Mouse (Mus musculus): Measurements from ENCODE around the gene Tmem178b. TPM values are rescaled to one million over a fixed set of nuclear protein-coding genes. Genes with fewer than 3 reads are reported as not detected.

The Tmem178b gene
- total and polyA plus RNA-seq, 3 experiments, result 0.16 TPM; not detected in 2

DNA sequence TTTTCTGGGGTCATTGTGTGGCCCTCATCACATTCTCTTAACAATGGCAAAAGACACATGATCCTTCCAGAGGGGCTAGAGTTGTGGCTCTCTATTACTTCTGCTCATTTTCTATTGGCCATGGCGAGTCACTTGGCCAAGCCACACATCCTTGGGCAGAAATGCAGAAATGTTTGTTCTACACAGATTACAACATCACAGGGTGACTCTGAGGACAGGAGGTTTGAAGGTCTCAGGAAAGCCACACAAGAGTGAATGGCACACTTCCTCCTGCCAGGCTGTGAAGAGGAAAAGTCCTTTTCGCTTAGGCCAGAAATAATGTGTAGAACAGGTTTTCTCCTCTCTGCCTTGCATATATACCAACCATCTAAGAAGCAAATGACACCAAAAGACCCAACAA is 82.1 kb downstream of the Tmem178b start:
- Histone ChIP-seq H3K36me3 (replicated peaks) (no peaks in the 10 kb centered on the region), H3K27me3 (ENCODE audit: insufficient read depth, low read length) (no peaks in the 10 kb centered on the region), H3K4me3 (ENCODE audit: low read depth, low read length) (no peak overlapping the region), H3K4me1 (ENCODE audit: insufficient read depth, low read depth, low read length) (no peaks in the 10 kb centered on the region), H3K9me3 (replicated peaks) (no peaks in the 10 kb centered on the region)
- TF ChIP-seq CTCF (IDR thresholded peaks at IDR 0.05; ENCODE audit: low read depth, low read length), result no peak
- no peak for TF ChIP-seq GATA2 (IDR thresholded peaks at IDR 0.05; ENCODE audit: borderline replicate concordance, low read depth, low read length)
- no peak for DNase-seq (ENCODE audit: low spot score)
- no peak for ATAC-seq (ENCODE audit: extremely low read depth, insufficient number of reproducible peaks, low FRiP score, poor library complexity, severe bottlenecking)

GRCm38 (mm10) chr6:39964606-39965005 is 91.5 kb downstream of the Tmem178b start:
- TF ChIP-seq POLR2AphosphoS5 (IDR thresholded peaks at IDR 0.05; ENCODE audit: insufficient replicate concordance, low read depth, low read length) (no peak), GATA1 (IDR thresholded peaks at IDR 0.05; ENCODE audit: borderline replicate concordance, low read length) (no peak), TAL1 (conservative IDR thresholded peaks at IDR 0.05; ENCODE audit: low read depth, low read length) (no peak), CTCF (IDR thresholded peaks at IDR 0.05; ENCODE audit: low read depth, low read length) (no peak), GATA2 (IDR thresholded peaks at IDR 0.05; ENCODE audit: borderline replicate concordance, low read depth, low read length) (no peak)
- no peak overlapping the region for H3K4me3 ChIP-seq (ENCODE audit: low read depth, low read length)
- H3K36me3 ChIP-seq (replicated peaks), result no peaks in the 10 kb centered on the region
- H3K9me3 ChIP-seq (replicated peaks), result no peaks in the 10 kb centered on the region
- no peak for ATAC-seq (ENCODE audit: extremely low read depth, insufficient number of reproducible peaks, low FRiP score, poor library complexity, severe bottlenecking)
- no peaks in the 10 kb centered on the region for H3K4me1 ChIP-seq (ENCODE audit: insufficient read depth, low read depth, low read length)
- no peak for DNase-seq (ENCODE audit: low spot score)
- H3K27me3 ChIP-seq (ENCODE audit: insufficient read depth, low read length), result 0 out of 2 replicates have a peak, but pooled peaks cover 3% of the 10 kb centered on the region

DNA sequence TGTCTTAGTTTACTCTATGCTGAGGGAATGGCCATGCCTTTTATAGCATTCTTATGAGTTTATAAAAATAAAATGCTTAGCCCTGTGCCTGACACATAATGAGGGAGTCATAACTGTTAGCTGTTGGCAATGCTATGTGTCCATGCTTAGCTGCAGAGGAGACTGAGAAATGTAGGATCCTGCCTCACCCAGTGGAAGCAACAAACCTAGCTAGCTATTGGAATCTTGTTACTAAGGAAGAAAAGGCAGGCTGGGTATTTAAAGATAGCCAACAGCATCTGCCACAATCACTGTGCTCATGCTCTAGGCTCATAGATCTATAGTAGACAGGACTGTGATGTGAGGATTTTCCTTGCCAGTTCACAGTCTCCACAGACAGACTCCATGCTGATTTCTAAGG is 97.2 kb downstream of the Tmem178b start:
- Histone ChIP-seq H3K4me1 (ENCODE audit: insufficient read depth, low read depth, low read length) (no peaks in the 10 kb centered on the region), H3K36me3 (replicated peaks) (no peaks in the 10 kb centered on the region), H3K9me3 (replicated peaks) (no peaks in the 10 kb centered on the region), H3K27me3 (ENCODE audit: insufficient read depth, low read length) (no peaks in the 10 kb centered on the region), H3K4me3 (ENCODE audit: low read depth, low read length) (no peak overlapping the region)
- ATAC-seq (ENCODE audit: extremely low read depth, insufficient number of reproducible peaks, low FRiP score, poor library complexity, severe bottlenecking), result no peak
- no peak for TF ChIP-seq POLR2AphosphoS5 (IDR thresholded peaks at IDR 0.05; ENCODE audit: insufficient replicate concordance, low read depth, low read length)
- no peak for DNase-seq (ENCODE audit: low spot score)

GRCm38 (mm10) chr6:39978942-39979341 is 105.9 kb downstream of the Tmem178b start:
- no peak for DNase-seq (ENCODE audit: low spot score)
- H3K4me3 ChIP-seq (ENCODE audit: low read depth, low read length), result no peak overlapping the region
- H3K4me1 ChIP-seq (ENCODE audit: insufficient read depth, low read depth, low read length), result no peaks in the 10 kb centered on the region
- TF ChIP-seq POLR2AphosphoS5 (IDR thresholded peaks at IDR 0.05; ENCODE audit: insufficient replicate concordance, low read depth, low read length), result no peak
- no peak for TF ChIP-seq GATA1 (IDR thresholded peaks at IDR 0.05; ENCODE audit: borderline replicate concordance, low read length)
- TF ChIP-seq CTCF (IDR thresholded peaks at IDR 0.05; ENCODE audit: low read depth, low read length), result no peak
- no peak for TF ChIP-seq TAL1 (conservative IDR thresholded peaks at IDR 0.05; ENCODE audit: low read depth, low read length)
- TF ChIP-seq GATA2 (IDR thresholded peaks at IDR 0.05; ENCODE audit: borderline replicate concordance, low read depth, low read length), result no peak
- no peak for ATAC-seq (ENCODE audit: extremely low read depth, insufficient number of reproducible peaks, low FRiP score, poor library complexity, severe bottlenecking)
- peaks cover under 1% of the 10 kb centered on the region; the same call in 1 of the 2 replicates for H3K27me3 ChIP-seq (ENCODE audit: insufficient read depth, low read length)
- no peaks in the 10 kb centered on the region for H3K36me3 ChIP-seq (replicated peaks)
- no peaks in the 10 kb centered on the region for H3K9me3 ChIP-seq (replicated peaks)

DNA sequence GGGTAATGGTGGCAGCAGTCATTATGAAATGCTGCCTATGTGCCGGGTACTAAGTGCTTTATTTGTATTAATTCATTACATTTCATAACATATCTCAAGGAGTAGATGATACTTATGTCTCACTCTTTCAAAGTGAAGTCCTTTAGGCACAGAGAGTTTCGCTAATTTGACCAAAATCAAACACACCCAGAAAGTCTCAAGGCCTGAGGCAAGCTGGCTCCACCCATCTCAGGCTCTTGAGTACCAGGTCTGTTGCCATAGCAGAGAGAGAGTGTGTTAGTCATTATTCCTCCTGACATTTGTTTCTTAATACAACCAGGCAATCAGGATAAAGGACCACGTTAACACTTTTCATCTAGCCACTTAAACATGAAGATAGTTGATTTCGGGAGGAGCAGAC is 117.7 kb downstream of the Tmem178b start:
- H3K27me3 ChIP-seq (ENCODE audit: insufficient read depth, low read length), result peaks cover 3% of the 10 kb centered on the region; the same call in 1 of the 2 replicates
- TF ChIP-seq POLR2AphosphoS5 (IDR thresholded peaks at IDR 0.05; ENCODE audit: insufficient replicate concordance, low read depth, low read length), result no peak
- no peak for TF ChIP-seq TAL1 (conservative IDR thresholded peaks at IDR 0.05; ENCODE audit: low read depth, low read length)
- TF ChIP-seq CTCF (IDR thresholded peaks at IDR 0.05; ENCODE audit: low read depth, low read length), result no peak
- TF ChIP-seq GATA1 (IDR thresholded peaks at IDR 0.05; ENCODE audit: borderline replicate concordance, low read length), result no peak
- no peak for TF ChIP-seq GATA2 (IDR thresholded peaks at IDR 0.05; ENCODE audit: borderline replicate concordance, low read depth, low read length)

GRCm38 (mm10) chr6:39991922-39992321 is 118.9 kb downstream of the Tmem178b start:
- H3K27me3 ChIP-seq (ENCODE audit: insufficient read depth, low read length), result 0 out of 2 replicates have a peak, but pooled peaks cover 3% of the 10 kb centered on the region
- no peak for DNase-seq (ENCODE audit: low spot score)
- H3K36me3 ChIP-seq (replicated peaks), result no peaks in the 10 kb centered on the region
- no peaks in the 10 kb centered on the region for H3K4me1 ChIP-seq (ENCODE audit: insufficient read depth, low read depth, low read length)
- no peak for TF ChIP-seq POLR2AphosphoS5 (IDR thresholded peaks at IDR 0.05; ENCODE audit: insufficient replicate concordance, low read depth, low read length)
- TF ChIP-seq CTCF (IDR thresholded peaks at IDR 0.05; ENCODE audit: low read depth, low read length), result no peak
- TF ChIP-seq GATA1 (IDR thresholded peaks at IDR 0.05; ENCODE audit: borderline replicate concordance, low read length), result no peak
- TF ChIP-seq TAL1 (conservative IDR thresholded peaks at IDR 0.05; ENCODE audit: low read depth, low read length), result no peak
- TF ChIP-seq GATA2 (IDR thresholded peaks at IDR 0.05; ENCODE audit: borderline replicate concordance, low read depth, low read length), result no peak
- no peaks in the 10 kb centered on the region for H3K9me3 ChIP-seq (replicated peaks)
- ATAC-seq (ENCODE audit: extremely low read depth, insufficient number of reproducible peaks, low FRiP score, poor library complexity, severe bottlenecking), result no peak
- H3K4me3 ChIP-seq (ENCODE audit: low read depth, low read length), result no peak overlapping the region

More for the DNA sequence above, 117.7 kb downstream of the Tmem178b start:
- ATAC-seq (ENCODE audit: extremely low read depth, insufficient number of reproducible peaks, low FRiP score, poor library complexity, severe bottlenecking), result no peak
- Histone ChIP-seq H3K36me3 (replicated peaks) (no peaks in the 10 kb centered on the region), H3K4me1 (ENCODE audit: insufficient read depth, low read depth, low read length) (no peaks in the 10 kb centered on the region), H3K9me3 (replicated peaks) (no peaks in the 10 kb centered on the region), H3K4me3 (ENCODE audit: low read depth, low read length) (no peak overlapping the region)
- no peak for DNase-seq (ENCODE audit: low spot score)
